Mouse (Mus musculus) heart, postnatal 10 days (tissue): ENCODE measurements at regions not wholly inside any gene's neighbourhood (a gene's known extent, or its start where the extent isn't known, plus 50 kb on each side); places are given as distances from the start of the nearest gene placed in this dataset.
A peak's percentile ranks its signal among the peaks of the same experiment; 100 is the strongest.

Experiments
- DNase-seq, 2 experiments: peaks; one replicate each; pipeline ENCODE4 v3.0.0; 2021
- intact Hi-C: fragments of 180-260 bp; cut with DNase I; formaldehyde crosslinking; loops from one replicate; pipeline ENCODE4 v1.15.1; 2025

GRCm38 (mm10) chr2:179291958-179292357 lies 150.3 kb upstream of the Cdh4 start:
- intact Hi-C loops: no loop called here
- no peak for DNase-seq

DNA sequence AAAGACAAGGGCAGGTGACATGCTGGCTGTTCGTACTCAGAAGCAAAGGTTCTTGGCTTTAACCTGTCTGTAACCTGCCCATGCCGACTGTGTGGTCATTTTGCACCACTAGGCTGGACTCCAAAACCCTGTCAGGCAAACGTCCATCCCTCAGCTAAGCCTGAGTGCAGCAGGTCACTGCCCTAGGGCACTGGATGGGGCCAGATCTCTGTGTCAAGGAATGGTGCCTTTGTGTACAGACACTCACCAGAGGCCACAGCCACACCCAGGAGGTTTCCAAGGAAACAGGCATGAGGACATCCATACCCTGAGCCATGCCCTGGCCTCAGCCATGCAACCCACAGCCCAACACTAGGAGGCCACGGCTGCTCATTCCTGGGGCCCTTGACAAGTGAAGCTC lies 149.7 kb upstream of the Cdh4 start:
- no peak for DNase-seq
- intact Hi-C loops: no loop called here

DNA sequence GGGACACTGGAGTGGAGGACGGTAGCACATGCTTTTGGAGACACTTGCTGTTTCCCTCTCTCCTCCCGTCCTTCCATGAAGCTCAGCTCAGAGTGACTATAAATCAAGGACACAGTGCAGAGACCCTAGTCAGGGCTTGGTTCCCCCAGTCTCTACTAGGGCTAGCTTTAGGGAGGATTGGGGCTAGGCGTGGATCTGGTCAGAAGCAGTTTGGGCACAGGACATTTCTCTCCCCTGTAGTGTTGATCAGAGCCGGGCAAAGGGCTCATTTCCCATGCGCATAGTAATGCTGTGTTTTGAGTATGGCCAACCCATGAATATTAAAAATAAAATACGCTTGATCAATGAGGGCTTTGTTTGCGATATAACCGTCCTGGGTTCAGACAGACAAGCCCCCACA lies 149.1 kb upstream of the Cdh4 start:
- intact Hi-C loops: no loop called here
- no peak for DNase-seq

DNA sequence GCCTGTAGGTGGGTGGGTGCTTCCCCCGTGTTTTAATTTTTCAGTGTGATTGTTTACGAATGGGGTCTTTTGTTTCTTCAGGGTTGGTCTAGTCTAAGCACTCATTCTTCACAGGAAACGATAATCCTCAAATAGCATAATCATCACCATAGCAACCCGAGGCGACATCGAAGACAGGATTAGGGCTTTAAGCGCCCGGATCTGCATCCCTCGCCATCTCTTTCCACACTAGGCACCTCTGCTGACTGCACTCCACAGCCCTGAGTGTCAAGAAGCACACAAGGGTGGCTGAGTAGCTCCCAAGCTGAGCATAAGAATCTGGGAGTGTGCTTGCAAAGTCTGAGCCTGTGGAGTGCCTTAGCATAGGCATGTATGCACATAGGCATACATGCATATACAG lies 145.2 kb upstream of the Cdh4 start:
- no peak for DNase-seq
- intact Hi-C loops: no loop called here

- intact Hi-C loops: no loop called here
- DNase-seq: no peak
Observed at GRCm38 (mm10) chr2:179303765-179304164, 138.5 kb upstream of the Cdh4 start.

DNA sequence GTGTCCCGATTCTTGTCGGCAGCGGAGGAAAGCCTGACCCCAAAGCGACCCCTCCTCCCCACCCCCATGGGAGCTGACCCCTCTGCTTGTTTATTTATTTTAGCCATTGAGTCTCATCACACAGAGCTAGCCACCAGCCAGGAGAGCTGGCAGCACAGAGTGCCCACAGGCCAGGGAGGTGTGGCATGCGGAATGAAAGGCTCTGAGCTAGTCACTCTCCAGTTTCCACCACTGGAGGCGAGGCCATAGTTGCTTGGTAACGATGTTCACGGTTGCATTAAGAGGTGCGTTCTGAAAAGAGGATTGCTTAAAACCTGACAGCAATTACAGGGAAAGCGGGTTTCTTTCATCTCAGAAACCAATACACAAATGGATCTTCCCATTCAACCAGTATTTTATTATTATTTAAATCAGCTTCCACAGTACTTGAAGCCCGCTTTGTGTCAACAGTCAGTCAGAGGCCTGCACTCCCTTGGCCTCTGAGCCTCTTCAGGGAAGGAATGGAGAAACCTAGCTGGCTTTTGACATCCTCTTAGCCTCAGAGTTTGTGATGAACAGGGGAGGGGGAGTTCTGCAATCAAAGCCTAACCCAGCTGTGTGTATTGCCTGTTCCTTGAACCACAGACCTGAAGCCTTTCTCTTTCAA lies 134.8 kb upstream of the Cdh4 start:
- no peak for DNase-seq
- intact Hi-C loops: no loop called here

- intact Hi-C loops: no loop called here
- DNase-seq: peak in 1 of 2 experiments; percentile 31
Observed at GRCm38 (mm10) chr2:179307932-179308303, 134.3 kb upstream of the Cdh4 start.

DNA sequence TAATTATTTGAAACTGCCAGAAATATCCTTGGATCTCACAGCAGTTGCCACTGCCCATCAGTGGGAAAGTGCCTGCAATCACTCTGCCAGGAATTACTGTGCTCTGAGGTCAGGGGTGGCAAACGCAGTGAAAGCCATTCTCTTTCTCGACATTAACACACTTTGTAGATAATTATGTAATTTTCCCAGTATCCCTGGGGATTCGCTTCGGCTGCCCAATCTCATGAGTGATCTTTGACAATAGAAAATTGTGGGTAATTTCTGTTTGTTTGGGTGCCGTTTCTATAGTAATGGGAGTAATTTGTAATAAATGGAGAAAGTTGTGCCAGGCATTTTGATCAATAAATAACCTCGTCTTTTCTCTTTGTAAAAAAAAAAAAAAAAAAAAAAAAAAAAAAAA lies 124.2 kb upstream of the Cdh4 start:
- intact Hi-C loops: no loop called here
- no peak for DNase-seq

GRCm38 (mm10) chr2:179325242-179325641 lies 117.0 kb upstream of the Cdh4 start:
- DNase-seq: no peak
- intact Hi-C loops: no loop called here

DNA sequence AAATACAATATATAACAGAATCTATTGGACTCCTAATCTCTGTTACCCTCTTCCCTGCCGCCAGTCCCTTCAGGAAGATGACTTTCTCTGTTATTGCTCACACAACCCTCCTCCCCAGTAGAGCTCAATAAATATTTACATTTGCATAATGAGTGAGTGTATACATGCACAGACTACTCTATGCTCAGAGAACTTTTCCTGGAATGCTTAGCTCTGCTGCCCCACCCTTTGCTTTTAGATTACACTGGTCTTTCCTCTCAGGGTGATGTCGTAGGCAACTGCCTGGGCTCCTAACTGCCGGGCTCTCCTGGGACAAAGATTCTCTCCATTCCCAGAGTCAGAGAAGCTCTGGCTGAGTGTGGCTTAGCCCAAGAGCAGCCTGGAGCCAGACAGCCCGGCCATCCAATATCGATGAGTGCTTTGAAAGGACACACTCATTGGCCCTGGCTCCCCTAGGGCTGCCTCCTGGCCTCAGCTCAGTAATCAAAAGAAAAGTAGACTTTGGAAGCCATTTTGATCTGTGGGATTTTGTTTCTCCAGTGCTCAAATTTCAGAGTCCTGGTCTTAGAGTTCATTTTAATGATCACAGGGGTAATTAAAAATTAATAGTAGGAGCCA lies 109.2 kb upstream of the Cdh4 start:
- intact Hi-C loops: no loop called here
- no peak for DNase-seq

GRCm38 (mm10) chr2:179333587-179333986 lies 108.6 kb upstream of the Cdh4 start:
- DNase-seq: no peak
- intact Hi-C loops: no loop called here

DNA sequence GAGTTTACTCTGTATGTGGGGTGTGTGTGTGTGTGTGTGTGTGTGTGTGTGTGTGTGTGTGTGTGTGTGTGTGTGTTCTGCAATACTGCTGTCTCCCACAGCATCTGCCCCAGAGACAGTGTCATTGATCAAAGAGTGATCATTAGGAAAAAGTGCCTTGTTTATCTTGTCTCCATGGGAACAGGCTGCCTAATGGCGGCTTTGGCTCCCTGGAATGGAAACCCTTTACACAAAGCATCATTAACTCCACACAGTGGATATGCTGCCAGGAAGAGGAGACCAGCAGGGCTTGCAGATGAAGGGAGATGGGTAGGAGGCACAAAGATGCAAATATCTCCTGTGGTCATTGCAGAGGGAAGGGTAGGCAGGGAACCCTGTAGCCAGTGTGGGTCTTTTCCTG lies 106.0 kb upstream of the Cdh4 start:
- DNase-seq: no peak
- intact Hi-C loops: no loop called here

- DNase-seq: no peak
Observed at GRCm38 (mm10) chr2:179352676-179353075, 89.6 kb upstream of the Cdh4 start.

GRCm38 (mm10) chr2:179354866-179355265 lies 87.4 kb upstream of the Cdh4 start:
- no peak for DNase-seq
- intact Hi-C loops: no loop called here

More at GRCm38 (mm10) chr2:179352676-179353075, 89.6 kb upstream of the Cdh4 start:
- intact Hi-C loops: no loop called here

GRCm38 (mm10) chr2:179370882-179371546 lies 71.2 kb upstream of the Cdh4 start:
- DNase-seq: no peak
- intact Hi-C loops: no loop called here

DNA sequence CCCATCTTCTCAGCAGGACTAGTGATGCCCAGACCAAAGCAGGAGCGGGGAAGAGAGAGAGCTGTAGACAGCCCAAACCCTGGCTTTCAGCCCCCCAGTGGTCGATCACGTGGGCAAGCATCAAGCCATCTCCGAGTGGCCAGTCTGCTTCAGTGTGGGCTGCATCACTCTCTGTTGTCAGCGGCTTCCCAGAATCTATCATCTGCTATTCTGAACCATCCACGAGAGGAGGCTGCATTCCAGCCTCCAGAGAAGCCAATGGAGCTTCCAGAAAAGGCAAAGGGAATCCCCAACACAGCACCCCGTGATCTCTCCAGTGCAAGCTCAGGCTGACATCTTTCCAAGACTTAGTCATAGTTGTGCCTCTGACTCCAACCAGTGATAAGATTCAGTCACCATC lies 70.7 kb upstream of the Cdh4 start:
- intact Hi-C loops: no loop called here
- peak in 1 of 2 experiments; percentile 3 for DNase-seq

DNA sequence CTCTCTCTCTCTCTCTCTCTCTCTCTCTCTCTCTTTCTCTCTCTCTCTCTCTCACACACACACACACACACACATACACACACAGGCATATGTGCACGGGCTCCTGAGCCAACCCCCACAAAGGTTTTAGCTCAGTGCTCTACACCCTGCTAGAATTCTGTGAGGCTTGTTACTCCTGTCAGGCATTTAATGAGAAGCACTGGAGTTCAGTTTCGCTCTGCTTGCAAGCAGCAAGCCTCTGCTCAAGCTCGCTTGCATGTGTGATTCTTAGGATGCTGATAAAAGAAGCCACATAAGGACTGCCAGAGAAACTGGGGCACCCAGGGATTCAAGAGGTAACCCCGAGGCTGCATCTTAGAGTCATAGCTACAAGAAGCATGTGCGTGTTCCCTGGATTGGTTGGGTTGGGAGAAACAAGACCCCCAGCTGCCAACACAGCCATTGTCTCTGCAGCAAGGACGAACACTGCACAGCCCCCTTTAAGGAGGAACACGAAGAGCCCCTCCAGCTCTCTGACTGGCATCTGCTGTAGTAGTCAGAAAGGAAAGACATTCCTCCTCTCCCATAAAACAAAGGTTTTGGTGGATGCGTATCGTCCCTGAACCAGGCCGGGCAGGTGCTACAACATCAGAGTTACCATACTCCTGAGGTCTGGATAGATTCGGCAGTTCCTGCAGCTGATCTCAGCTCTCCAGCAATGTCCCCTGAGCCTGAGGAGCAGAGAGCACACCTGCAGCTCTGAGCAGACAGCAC lies 62.4 kb upstream of the Cdh4 start:
- no peak for DNase-seq
- intact Hi-C loops: no loop called here

GRCm38 (mm10) chr2:179380444-179380705 lies 61.9 kb upstream of the Cdh4 start:
- DNase-seq: no peak
- intact Hi-C loops: no loop called here

DNA sequence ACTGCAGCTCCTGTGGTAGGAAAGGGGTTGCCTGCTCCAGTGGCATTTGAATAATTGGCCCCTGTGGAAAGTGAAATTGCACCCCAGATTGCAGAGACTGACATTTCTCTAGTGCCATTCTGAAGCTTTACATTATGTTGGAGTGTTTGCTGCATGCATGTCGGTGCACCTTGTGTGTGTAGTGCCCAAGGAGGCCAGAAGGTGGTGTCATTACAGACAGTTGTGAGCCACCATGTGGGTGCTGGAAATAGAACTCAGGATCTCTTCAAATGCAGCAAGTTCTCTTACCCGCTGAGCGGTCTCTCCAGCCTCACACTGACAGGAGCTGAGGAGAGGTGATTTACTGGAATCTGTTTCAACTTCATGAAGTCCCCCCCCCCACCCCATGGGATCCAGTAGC lies 60.3 kb upstream of the Cdh4 start:
- no peak for DNase-seq
- intact Hi-C loops: no loop called here

DNA sequence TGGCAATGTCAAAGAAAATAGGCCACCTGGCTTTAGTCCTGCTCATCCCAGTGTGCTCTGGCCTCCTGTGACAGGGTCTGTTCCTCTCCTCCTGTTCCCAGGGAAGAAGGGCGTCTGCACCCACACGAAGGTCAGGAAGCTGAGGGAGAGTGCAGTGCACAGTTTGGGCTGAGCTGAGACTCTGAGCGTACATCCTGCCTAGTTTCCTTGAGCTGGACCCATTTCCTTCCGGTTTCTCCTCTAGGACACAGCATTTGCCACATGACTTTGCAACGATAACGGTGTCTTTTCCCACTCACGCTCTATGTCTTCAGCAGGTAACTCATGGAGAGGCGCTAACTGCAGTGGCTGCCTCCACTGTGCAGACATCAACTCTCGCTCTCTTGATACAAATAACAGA lies 59.6 kb upstream of the Cdh4 start:
- DNase-seq: peak in 1 of 2 experiments; percentile 4
- intact Hi-C loops: no loop called here

- DNase-seq: no peak
- intact Hi-C loops: no loop called here
Observed at GRCm38 (mm10) chr2:179386871-179387270, 55.4 kb upstream of the Cdh4 start.

- peak in 1 of 2 experiments; percentile 13 for DNase-seq
- intact Hi-C loops: no loop called here
Observed at GRCm38 (mm10) chr2:179390486-179390885, 51.7 kb upstream of the Cdh4 start.
